Mouse (Mus musculus): ENCODE measurements around the gene Cybc1. TPM values are rescaled to one million over a fixed set of nuclear protein-coding genes. Genes with fewer than 3 reads are reported as not detected.

The Cybc1 gene
- total RNA-seq (2021), result 10 to 100 TPM; 20.0 to 20.4 TPM
- long read RNA-seq, experiment 1, transcript Cybc1-201 (7 exons, 2,417 nt), result major isoform, 14 of 37 reads
- long read RNA-seq, experiment 1, transcript Cybc1-204 (7 exons, 837 nt), result minor isoform, 6 of 37 reads
- long read RNA-seq, experiment 1, partial matches to known transcripts, result 6 of 37 reads
- long read RNA-seq, experiment 1, other reads (novel, unspliced or antisense), result 10 of 37 reads
- long read RNA-seq, experiment 2, partial matches to known transcripts, result 4 of 23 reads
- long read RNA-seq, experiment 2, other reads (novel, unspliced or antisense), result 12 of 23 reads

GRCm38 (mm10) chr11:121229018-121229439, at the start of gene Cybc1:
Cybc1 (minus strand) TSS chr11:121229322.
- peak; percentile 45 to 59 for DNase-seq (ENCODE audit: low spot score in 2 of 2)

- no peak for DNase-seq (ENCODE audit: low spot score in 2 of 2)
Observed at GRCm38 (mm10) chr11:121278011-121278410, 48.9 kb upstream of the Cybc1 start.

- DNase-seq (ENCODE audit: low spot score in 2 of 2), result no peak
Observed at GRCm38 (mm10) chr11:121277516-121277915, 48.4 kb upstream of the Cybc1 start.

- DNase-seq (ENCODE audit: low spot score in 2 of 2), result no peak
Observed at GRCm38 (mm10) chr11:121261074-121261473, 32.0 kb upstream of the Cybc1 start.

GRCm38 (mm10) chr11:121260211-121260906, 31.2 kb upstream of the Cybc1 start:
- peak in 1 of 2 experiments; percentile 39 for DNase-seq (ENCODE audit: low spot score in 2 of 2)

- DNase-seq (ENCODE audit: low spot score in 2 of 2), result peak; percentile 87 to 95
Observed at GRCm38 (mm10) chr11:121259160-121260100, 30.3 kb upstream of the Cybc1 start, which contains the start of gene Foxk2. Foxk2 (plus strand) TSS chr11:121259990.

GRCm38 (mm10) chr11:121250196-121250595, 21.1 kb upstream of the Cybc1 start:
- DNase-seq (ENCODE audit: low spot score in 2 of 2), result no peak

- no peak for DNase-seq (ENCODE audit: low spot score in 2 of 2)
Observed at GRCm38 (mm10) chr11:121239669-121240068, 10.5 kb upstream of the Cybc1 start.

- DNase-seq (ENCODE audit: low spot score in 2 of 2), result no peak
Observed at GRCm38 (mm10) chr11:121237345-121238128, 8.4 kb upstream of the Cybc1 start.

- DNase-seq (ENCODE audit: low spot score in 2 of 2), result peak; percentile 95 to 99
Observed at GRCm38 (mm10) chr11:121236564-121237344, 7.6 kb upstream of the Cybc1 start, which contains the start of gene Narf. Narf (plus strand) TSS chr11:121237253.

- DNase-seq (ENCODE audit: low spot score in 2 of 2), result peak in 1 of 2 experiments; percentile 35
Observed at GRCm38 (mm10) chr11:121235475-121236238, 6.5 kb upstream of the Cybc1 start.

GRCm38 (mm10) chr11:121232706-121233105, 3.6 kb upstream of the Cybc1 start:
- DNase-seq (ENCODE audit: low spot score in 2 of 2), result no peak

- DNase-seq (ENCODE audit: low spot score in 2 of 2), result peak; percentile 19 to 30
Observed at GRCm38 (mm10) chr11:121231628-121232291, 2.6 kb upstream of the Cybc1 start.

- no peak for DNase-seq (ENCODE audit: low spot score in 2 of 2)
Observed at GRCm38 (mm10) chr11:121231191-121231590, 2.1 kb upstream of the Cybc1 start.

GRCm38 (mm10) chr11:121228129-121229017, 749 bp downstream of the Cybc1 start:
- no peak for DNase-seq (ENCODE audit: low spot score in 2 of 2)

- no peak for DNase-seq (ENCODE audit: low spot score in 2 of 2)
Observed at GRCm38 (mm10) chr11:121221321-121222010, 7.7 kb downstream of the Cybc1 start.

- no peak for DNase-seq (ENCODE audit: low spot score in 2 of 2)
Observed at GRCm38 (mm10) chr11:121220771-121221170, 8.4 kb downstream of the Cybc1 start.

Measured in left cerebral cortex, adult 18-20 months (tissue).